Mouse (Mus musculus) right cerebral cortex, adult 18-20 months (tissue): ENCODE data around the gene Bend3.

ENCODE experiments used
- DNase-seq: peaks from one replicate; pipeline ENCODE4 v3.0.0; 2022; ENCODE audit warnings: mixed read lengths

The Bend3 gene

GRCm38 (mm10) chr10:43478751-43479435, at the start of gene Bend3:
Gene Bend3, plus strand, starts transcription at chr10:43478831.
- DNase-seq: peak; percentile 54

GRCm38 (mm10) chr10:43430606-43431005, 48.0 kb upstream of the Bend3 start:
- DNase-seq: no peak

GRCm38 (mm10) chr10:43434326-43434725, 44.3 kb upstream of the Bend3 start:
- DNase-seq: no peak

GRCm38 (mm10) chr10:43435757-43436156, 42.9 kb upstream of the Bend3 start:
- DNase-seq: no peak

- DNase-seq: no peak
Observed at GRCm38 (mm10) chr10:43439492-43439941, 39.1 kb upstream of the Bend3 start.

GRCm38 (mm10) chr10:43440050-43440449, 38.6 kb upstream of the Bend3 start:
- no peak for DNase-seq

GRCm38 (mm10) chr10:43440981-43441740, 37.5 kb upstream of the Bend3 start:
- no peak for DNase-seq

- no peak for DNase-seq
Observed at GRCm38 (mm10) chr10:43448656-43449055, 30.0 kb upstream of the Bend3 start.

GRCm38 (mm10) chr10:43451848-43452662, 26.6 kb upstream of the Bend3 start:
- peak; percentile 77 for DNase-seq

- DNase-seq: no peak
Observed at GRCm38 (mm10) chr10:43452663-43452996, 26.0 kb upstream of the Bend3 start.

- DNase-seq: no peak
Observed at GRCm38 (mm10) chr10:43454219-43454618, 24.4 kb upstream of the Bend3 start.

- DNase-seq: no peak
Observed at GRCm38 (mm10) chr10:43454671-43455070, 24.0 kb upstream of the Bend3 start.

GRCm38 (mm10) chr10:43462821-43463220, 15.8 kb upstream of the Bend3 start:
- no peak for DNase-seq

GRCm38 (mm10) chr10:43463227-43463626, 15.4 kb upstream of the Bend3 start:
- DNase-seq: no peak

GRCm38 (mm10) chr10:43466223-43466622, 12.4 kb upstream of the Bend3 start:
- DNase-seq: no peak

- no peak for DNase-seq
Observed at GRCm38 (mm10) chr10:43467659-43468058, 11.0 kb upstream of the Bend3 start.

GRCm38 (mm10) chr10:43468293-43468692, 10.3 kb upstream of the Bend3 start:
- DNase-seq: no peak

- DNase-seq: no peak
Observed at GRCm38 (mm10) chr10:43475376-43475775, 3.3 kb upstream of the Bend3 start.

- DNase-seq: no peak
Observed at GRCm38 (mm10) chr10:43477459-43477858, 1.2 kb upstream of the Bend3 start.

GRCm38 (mm10) chr10:43477865-43478681, 558 bp upstream of the Bend3 start:
- peak; percentile 45 for DNase-seq

GRCm38 (mm10) chr10:43479436-43480157, 966 bp downstream of the Bend3 start:
- peak; percentile 78 for DNase-seq
